Mouse (Mus musculus): ENCODE measurements around the gene Gm17359.

The Gm17359 gene

DNA sequence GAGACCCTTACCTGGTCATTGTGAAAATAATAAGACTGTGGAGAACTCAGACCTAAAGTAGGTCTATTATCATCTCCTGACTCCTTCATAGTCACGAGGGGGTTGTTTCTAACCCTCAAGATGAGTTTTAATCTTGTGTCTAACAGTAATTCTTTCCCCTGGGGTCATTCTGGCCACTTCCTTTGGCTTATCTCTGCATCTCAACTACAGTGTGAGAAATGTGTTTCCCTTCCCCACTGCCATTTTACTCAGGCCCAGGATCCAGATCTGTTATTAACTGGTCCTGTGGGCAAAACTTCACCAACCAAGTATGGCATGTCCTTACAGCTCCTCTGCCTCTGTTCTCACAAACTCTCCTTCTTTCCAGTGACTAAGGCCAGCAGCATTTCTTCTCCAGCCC lies 12.8 kb downstream of the Gm17359 start:
- no peak for DNase-seq (ENCODE audit: low spot score in 2 of 2)

- DNase-seq (ENCODE audit: low spot score in 2 of 2) = no peak
Measured at GRCm38 (mm10) chr3:79358721-79359120, 22.3 kb downstream of the Gm17359 start.

DNA sequence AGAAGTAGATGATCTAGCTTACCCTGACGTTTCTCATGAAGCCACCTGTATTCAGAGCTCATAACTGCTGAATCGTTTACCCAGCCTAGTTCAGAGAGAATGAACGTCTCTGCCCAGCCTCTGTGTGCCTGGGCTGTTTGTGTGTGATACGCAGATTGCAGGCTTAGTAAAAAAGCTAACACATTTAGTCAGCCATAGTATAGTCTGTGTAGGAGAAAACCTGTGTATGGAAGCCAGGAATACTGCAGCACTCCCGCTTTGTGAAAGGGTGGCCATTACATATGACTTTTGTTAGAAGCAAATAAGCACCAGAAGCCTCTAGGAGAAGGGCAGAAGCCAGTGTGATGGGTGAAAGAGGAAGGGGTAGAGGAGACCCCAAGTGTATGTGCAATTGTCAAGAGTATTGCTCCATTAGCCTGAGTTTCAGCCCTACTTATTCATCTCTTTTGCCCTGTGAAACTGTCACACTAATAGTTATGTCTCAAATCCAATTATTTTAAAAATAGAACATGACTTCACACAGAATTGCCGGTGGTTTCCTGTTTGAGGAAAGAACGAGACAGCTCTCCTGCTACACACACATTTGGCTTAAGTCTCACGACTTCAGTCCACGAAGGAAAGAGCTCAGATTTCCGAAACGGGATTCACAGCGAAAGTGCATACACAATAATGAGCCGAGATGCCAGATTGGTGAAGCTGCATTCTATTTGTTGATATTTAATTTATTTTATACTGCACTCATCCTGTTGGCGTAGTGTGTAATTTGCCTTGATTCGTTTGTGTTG lies 24.0 kb downstream of the Gm17359 start:
- no peak for DNase-seq (ENCODE audit: low spot score in 2 of 2)

DNA sequence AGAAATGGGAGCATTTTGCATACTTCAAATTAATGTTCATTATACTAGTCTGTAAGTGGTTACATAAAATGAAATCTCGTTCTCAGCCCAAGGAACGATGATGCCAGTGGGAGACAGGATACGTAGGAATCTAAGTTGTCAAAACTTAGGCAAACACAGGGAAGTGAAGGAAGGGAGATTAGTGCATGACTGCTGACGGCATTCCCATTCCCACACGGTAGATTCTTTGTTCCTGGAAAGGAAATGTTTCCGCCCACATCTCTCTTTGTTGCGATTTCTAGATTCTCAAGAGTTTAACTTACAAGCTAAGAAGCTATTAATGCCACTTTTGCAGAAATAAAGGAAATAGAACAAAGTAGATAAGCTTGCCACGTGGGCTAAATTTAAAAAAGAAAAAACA lies 29.6 kb downstream of the Gm17359 start:
- no peak for DNase-seq (ENCODE audit: low spot score in 2 of 2)

DNA sequence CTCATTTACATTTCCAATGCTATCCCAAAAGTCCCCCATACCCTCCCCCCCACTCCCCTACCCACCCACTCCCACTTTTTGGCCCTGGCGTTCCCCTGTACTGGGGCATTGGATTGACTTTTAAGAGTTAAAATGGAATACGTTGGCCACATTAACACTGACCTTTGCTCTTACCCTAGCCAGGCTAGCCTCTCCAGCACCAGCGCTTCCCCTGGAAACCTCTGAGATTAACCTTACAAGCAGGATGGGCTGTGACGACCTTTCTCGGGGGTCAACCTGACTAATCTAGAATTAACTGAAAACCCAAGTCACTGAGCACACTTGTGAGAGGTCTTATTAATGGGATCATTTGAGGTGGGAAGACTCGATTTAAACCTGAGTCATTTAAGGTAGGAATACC lies 31.8 kb downstream of the Gm17359 start:
- no peak for DNase-seq (ENCODE audit: low spot score in 2 of 2)

GRCm38 (mm10) chr3:79370385-79370929 lies 34.0 kb downstream of the Gm17359 start:
- DNase-seq (ENCODE audit: low spot score in 2 of 2) = no peak

DNA sequence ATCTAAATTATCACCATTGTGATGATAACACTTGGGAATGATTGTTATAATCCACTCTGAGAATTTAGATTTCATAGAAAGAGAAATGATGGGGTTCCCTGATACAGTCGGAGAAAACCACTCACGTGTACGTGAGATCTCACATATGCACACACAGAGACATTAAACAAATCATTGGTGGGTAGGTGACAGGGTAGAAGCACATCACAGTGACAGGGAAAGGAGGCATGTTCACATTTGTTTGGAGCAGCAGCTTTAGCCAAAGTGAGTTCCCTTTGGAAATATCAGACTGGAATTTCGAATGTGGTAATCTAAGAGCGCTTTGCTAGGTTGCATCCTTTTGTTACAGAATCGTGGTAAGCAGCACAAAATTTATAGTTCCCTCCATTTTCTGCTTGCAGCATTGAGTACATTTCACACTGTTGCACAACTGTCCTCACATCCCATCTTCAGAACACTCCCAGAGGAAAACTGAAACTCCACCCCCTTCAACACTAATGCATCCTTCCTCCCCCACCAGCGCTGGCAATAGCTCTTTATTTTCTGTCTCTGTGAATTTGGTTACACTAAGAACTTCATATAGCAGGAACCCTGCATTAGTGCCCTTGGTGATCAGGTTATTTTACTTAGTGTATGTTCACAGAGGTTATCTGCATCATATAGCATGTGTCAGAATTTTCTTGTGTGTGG lies 35.2 kb downstream of the Gm17359 start:
- DNase-seq (ENCODE audit: low spot score in 2 of 2) = no peak

- no peak for DNase-seq (ENCODE audit: low spot score in 2 of 2)
Measured at GRCm38 (mm10) chr3:79373930-79374329, 37.5 kb downstream of the Gm17359 start.

GRCm38 (mm10) chr3:79378086-79378485 lies 41.6 kb downstream of the Gm17359 start:
- DNase-seq (ENCODE audit: low spot score in 2 of 2) = no peak

DNA sequence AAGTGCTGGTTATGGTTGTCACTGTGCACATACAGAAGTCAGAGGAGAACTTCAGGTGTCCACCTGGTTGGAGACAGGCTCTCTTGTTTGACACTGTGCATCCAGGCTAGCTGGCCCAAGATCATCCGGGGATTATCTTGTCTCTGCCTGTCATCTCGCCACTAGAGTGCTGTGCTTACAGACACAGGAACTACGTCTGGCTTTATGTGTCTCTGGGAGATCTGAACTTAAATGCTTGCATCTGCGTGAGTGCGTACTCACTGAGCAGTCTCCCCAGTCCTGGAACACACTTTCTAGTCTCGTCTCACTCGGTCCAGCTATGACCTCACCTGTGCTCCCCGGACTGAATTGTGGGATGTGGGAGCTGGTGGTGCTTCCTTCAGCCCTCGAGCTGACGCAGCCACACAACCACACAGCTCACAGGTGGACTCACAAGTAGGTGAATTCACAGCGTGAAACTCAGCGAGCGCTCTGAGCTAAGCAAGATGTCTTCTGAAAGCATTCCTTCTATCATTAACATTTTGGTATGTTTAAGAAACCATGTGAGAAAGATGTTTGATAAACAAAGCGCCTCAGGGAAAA lies 42.9 kb downstream of the Gm17359 start:
- no peak for DNase-seq (ENCODE audit: low spot score in 2 of 2)

- DNase-seq (ENCODE audit: low spot score in 2 of 2) = no peak
Measured at GRCm38 (mm10) chr3:79379873-79380595, 43.6 kb downstream of the Gm17359 start.

DNA sequence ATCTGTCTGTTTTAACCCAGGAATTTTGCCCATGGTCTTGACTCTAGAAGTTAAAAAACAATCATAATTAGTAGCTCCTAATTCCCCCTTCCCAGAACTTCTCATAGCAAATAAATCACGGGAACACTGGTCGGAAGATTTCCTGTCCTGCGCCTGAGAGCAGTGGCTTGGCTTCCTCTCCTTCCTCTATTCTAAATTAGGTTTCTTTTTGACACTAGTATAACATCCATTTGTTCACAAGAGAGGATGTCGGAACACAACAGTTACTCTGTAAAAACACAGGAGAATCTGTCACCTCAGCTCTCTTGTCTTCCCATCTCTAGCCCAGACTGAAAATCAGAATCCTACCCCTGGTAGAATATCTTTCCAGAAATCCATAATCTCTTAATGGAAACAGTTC lies 44.9 kb downstream of the Gm17359 start:
- DNase-seq (ENCODE audit: low spot score in 2 of 2) = no peak

GRCm38 (mm10) chr3:79385434-79386029 lies 49.1 kb downstream of the Gm17359 start:
- DNase-seq (ENCODE audit: low spot score in 2 of 2) = no peak

- no peak for DNase-seq (ENCODE audit: low spot score in 2 of 2)
Measured at GRCm38 (mm10) chr3:79389081-79389480, 52.6 kb downstream of the Gm17359 start.

DNA sequence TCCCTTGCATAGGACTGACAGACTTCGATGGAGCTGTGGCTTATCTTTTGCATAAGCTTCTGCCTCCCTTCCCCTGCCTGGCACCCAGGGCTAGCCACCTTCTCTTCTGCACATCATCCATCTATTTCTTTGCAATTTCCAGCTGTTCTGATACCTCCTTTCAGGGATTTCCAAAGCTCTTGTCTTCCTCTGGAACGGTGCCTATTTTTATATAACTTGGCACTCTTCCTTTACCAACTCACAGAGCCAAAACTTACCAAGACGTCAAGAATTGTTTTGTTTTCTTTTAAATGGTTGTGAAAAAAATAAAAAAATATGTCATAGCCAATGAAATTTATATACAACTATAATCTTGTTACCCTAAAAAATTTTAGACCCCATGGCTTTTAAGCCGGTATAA lies 64.1 kb downstream of the Gm17359 start:
- DNase-seq (ENCODE audit: low spot score in 2 of 2) = no peak

GRCm38 (mm10) chr3:79402056-79402455 lies 65.6 kb downstream of the Gm17359 start:
- DNase-seq (ENCODE audit: low spot score in 2 of 2) = no peak

- no peak for DNase-seq (ENCODE audit: low spot score in 2 of 2)
Measured at GRCm38 (mm10) chr3:79408546-79408945, 72.1 kb downstream of the Gm17359 start.

DNA sequence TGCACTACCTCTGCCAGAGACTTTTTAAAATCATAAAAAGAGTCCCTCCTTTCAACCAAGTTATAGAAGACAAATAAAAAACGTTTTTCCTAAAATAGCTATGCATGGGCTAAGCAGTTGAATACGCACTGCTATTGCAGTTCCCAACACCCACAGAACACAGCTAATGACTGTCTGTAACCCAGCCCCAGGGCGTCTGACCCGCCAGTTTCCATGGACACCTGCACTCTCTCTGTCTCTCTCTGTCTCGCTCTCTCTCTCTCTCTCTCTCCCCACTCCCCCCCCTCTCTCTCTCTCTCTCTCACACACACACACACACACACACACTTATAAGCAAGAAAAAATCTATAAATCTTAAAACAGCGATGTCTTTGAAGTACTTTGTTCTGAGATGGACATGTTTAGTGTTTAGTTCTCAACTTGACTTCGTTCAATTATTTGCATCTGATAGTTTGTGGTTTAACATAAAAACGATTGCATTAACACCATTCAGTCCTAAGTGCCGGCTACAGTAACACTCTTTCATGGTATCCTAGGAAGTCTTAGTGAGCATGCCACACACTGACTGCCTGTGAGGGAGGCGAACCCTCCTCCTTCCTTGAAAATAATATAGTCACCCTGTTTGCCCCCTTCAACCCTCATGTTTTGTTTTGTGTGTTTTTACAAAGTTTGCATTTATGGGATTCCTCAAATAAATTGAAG lies 73.6 kb downstream of the Gm17359 start:
- DNase-seq (ENCODE audit: low spot score in 2 of 2) = no peak

GRCm38 (mm10) chr3:79410629-79410995 lies 74.2 kb downstream of the Gm17359 start:
- DNase-seq (ENCODE audit: low spot score in 2 of 2) = no peak

DNA sequence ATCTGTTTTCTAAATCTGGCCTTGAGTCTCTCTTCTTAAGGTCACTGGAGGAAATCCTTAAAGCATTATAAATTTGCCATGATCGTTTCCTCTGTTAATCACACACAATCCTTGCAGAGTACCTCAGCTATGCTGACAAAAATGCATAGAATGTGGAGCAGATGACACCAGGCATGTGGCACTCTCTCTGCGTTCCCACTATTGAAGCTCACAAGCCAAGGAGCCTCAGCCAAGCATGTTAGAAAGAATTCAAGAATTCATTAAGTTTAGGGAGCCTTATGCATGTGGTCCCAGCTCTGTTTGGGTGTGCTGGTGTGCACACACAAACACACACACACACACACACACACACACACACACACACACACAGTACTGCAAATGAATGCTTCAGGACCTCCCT lies 75.2 kb downstream of the Gm17359 start:
- DNase-seq (ENCODE audit: low spot score in 2 of 2) = no peak

DNA sequence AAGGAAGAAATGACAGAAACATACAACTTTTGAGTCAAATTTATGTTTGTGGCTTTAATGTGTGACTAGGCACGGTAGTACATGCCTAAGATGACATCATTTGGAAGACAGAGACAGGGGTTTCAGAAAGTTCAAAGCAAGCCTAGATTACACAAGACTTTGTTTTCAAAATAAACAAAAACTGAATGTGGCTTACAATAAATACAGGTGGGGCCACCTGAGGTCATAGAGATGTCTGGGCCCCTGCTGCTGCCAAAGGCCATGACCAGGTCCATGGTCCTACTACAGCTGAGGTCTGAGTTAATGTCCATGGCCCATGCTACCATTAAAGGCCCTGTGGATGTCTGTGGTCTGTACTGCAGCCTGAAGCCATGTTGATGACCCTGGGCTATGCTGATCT lies 77.0 kb downstream of the Gm17359 start:
- no peak for DNase-seq (ENCODE audit: low spot score in 2 of 2)
